ENCODE assay signal across 22 mouse cellular contexts in genomic region chr9:42883006-42883759, GRCm38 (mm10).
DNase-seq lines count a peak whose midpoint lies in the region; ATAC-seq and TF ChIP-seq lines count a peak whose summit lies in the region.
"Had no signal": no experiment of that assay in that cellular context is flagged by ENCODE, and none has a peak within 500 bp of the region (broad histone marks: within the 10 kb centered on the region; RNA-seq: fewer than 3 reads in every experiment).

No protein-coding gene starts in this region.

- peak; percentile 50 for DNase-seq in adrenal gland, postnatal 14 days
- no peak for DNase-seq in adrenal gland, adult 2 months
- DNase-seq in kidney, adult 8-10 months = no peak
- no peak for DNase-seq in MEL (ENCODE audit: low read depth, low spot score)
- DNase-seq: adrenal gland, adult 8-10 months; cerebellum, adult 11 months; cerebellum, adult 18-20 months; cerebellum, adult 8-10 months; cerebellum, adult 9-11 months; cerebellum, postnatal 14 days; cerebellum, postnatal 36 days; embryo, embryonic 11 days; forebrain, postnatal 0 days had no signal

- no peak for TF ChIP-seq RAD21 in MEL (IDR thresholded peaks at IDR 0.05; ENCODE audit: low read depth, low read length)

- no peak for TF ChIP-seq POLR2A in MEL (IDR thresholded peaks at IDR 0.05; ENCODE audit: control insufficient read depth in 1 of 2, insufficient read depth in 1 of 2, low read depth in 1 of 2, low read length in 2 of 2, poor library complexity in 1 of 2)

- H3K4me2 ChIP-seq in kidney, embryonic 14.5 days (replicated peaks; ENCODE audit: low read depth, low read length) = no peak overlapping the region
- no peak overlapping the region for H3K4me2 ChIP-seq in forebrain, embryonic 13.5 days
- H3K4me2 ChIP-seq: embryonic facial prominence, embryonic 13.5 days; embryonic facial prominence, embryonic 15.5 days; forebrain, embryonic 12.5 days; forebrain, embryonic 15.5 days had no signal

- no peak for TF ChIP-seq CTCF in MEL (IDR thresholded peaks at IDR 0.05 in 2 of 3, conservative IDR thresholded peaks at IDR 0.05 in 1 of 3; ENCODE audit: control insufficient read depth in 1 of 3, insufficient read depth in 1 of 3, low read depth in 2 of 3, low read length in 3 of 3, poor library complexity in 1 of 3, severe bottlenecking in 1 of 3)

- 71% methylated on average over 10 of the region's 10 CpGs for WGBS in kidney, embryonic 14.5 days
- 89% methylated on average over 10 of the region's 10 CpGs for WGBS in forebrain, embryonic 13.5 days

- no peaks in the 10 kb centered on the region; the same call in 1 of the 2 replicates for H3K27me3 ChIP-seq in kidney, embryonic 14.5 days (ENCODE audit: control insufficient read depth, insufficient read depth, low read length)
- no peaks in the 10 kb centered on the region; a peak in 1 of 4 replicates for H3K27me3 ChIP-seq in MEL (ENCODE audit: control insufficient read depth in 1 of 2, insufficient read depth in 2 of 2, low read length in 2 of 2)
- H3K27me3 ChIP-seq in forebrain, embryonic 13.5 days = peaks cover 8% of the 10 kb centered on the region; the same call in 1 of the 2 replicates
- H3K27me3 ChIP-seq: embryonic facial prominence, embryonic 15.5 days; forebrain, embryonic 15.5 days had no signal

- H3K4me3 ChIP-seq in kidney, embryonic 14.5 days (ENCODE audit: low read length) = no peak overlapping the region
- H3K4me3 ChIP-seq in MEL (ENCODE audit: control insufficient read depth in 1 of 2, insufficient read depth in 1 of 2, low read depth in 2 of 2, low read length in 2 of 2) = no peak overlapping the region
- no peak overlapping the region for H3K4me3 ChIP-seq in forebrain, embryonic 13.5 days
- H3K4me3 ChIP-seq: embryonic facial prominence, embryonic 13.5 days; embryonic facial prominence, embryonic 15.5 days; erythroblast, embryonic 14.5 days; forebrain, embryonic 10.5 days; forebrain, embryonic 12.5 days; forebrain, embryonic 15.5 days had no signal

- H3K27ac ChIP-seq in kidney, embryonic 14.5 days (ENCODE audit: low read depth, low read length) = no peak overlapping the region
- no peak overlapping the region for H3K27ac ChIP-seq in MEL (ENCODE audit: control insufficient read depth, low read depth, low read length)
- no peak overlapping the region for H3K27ac ChIP-seq in forebrain, embryonic 13.5 days
- H3K27ac ChIP-seq: embryonic facial prominence, embryonic 13.5 days; embryonic facial prominence, embryonic 15.5 days; forebrain, embryonic 10.5 days; forebrain, embryonic 12.5 days; forebrain, embryonic 15.5 days had no signal

- H3K36me3 ChIP-seq in kidney, embryonic 14.5 days (ENCODE audit: control insufficient read depth, insufficient read depth, low read length) = no peaks in the 10 kb centered on the region
- H3K36me3 ChIP-seq in MEL (ENCODE audit: control insufficient read depth in 1 of 2, insufficient read depth in 2 of 2, low read length in 2 of 2) = no peaks in the 10 kb centered on the region
- no peaks in the 10 kb centered on the region for H3K36me3 ChIP-seq in forebrain, embryonic 13.5 days (ENCODE audit: poor library complexity, severe bottlenecking)
- H3K36me3 ChIP-seq: embryonic facial prominence, embryonic 13.5 days; embryonic facial prominence, embryonic 15.5 days; forebrain, embryonic 10.5 days; forebrain, embryonic 12.5 days; forebrain, embryonic 15.5 days; G1E had no signal

- no peaks in the 10 kb centered on the region for H3K9me3 ChIP-seq in kidney, embryonic 14.5 days (ENCODE audit: control insufficient read depth, low read length)
- no peaks in the 10 kb centered on the region for H3K9me3 ChIP-seq in MEL (replicated peaks; ENCODE audit: insufficient read depth, low read length)
- H3K9me3 ChIP-seq in forebrain, embryonic 13.5 days (replicated peaks) = no peaks in the 10 kb centered on the region
- H3K9me3 ChIP-seq: embryonic facial prominence, embryonic 13.5 days; embryonic facial prominence, embryonic 15.5 days; forebrain, embryonic 10.5 days; forebrain, embryonic 12.5 days; forebrain, embryonic 15.5 days had no signal

- peaks cover 34% of the 10 kb centered on the region for H3K4me1 ChIP-seq in kidney, embryonic 14.5 days (ENCODE audit: control insufficient read depth, insufficient read depth, low read length)
- no peaks in the 10 kb centered on the region for H3K4me1 ChIP-seq in MEL (ENCODE audit: control insufficient read depth in 1 of 2, insufficient read depth in 2 of 2, low read length in 2 of 2)
- H3K4me1 ChIP-seq in forebrain, embryonic 13.5 days = peaks cover 39% of the 10 kb centered on the region

- no peak overlapping the region for H3K9ac ChIP-seq in kidney, embryonic 14.5 days (ENCODE audit: low read depth, low read length)
- H3K9ac ChIP-seq in MEL (ENCODE audit: control insufficient read depth, low read depth, low read length, poor library complexity, severe bottlenecking) = no peak overlapping the region
- no peak overlapping the region for H3K9ac ChIP-seq in forebrain, embryonic 13.5 days
- H3K9ac ChIP-seq: embryonic facial prominence, embryonic 13.5 days; embryonic facial prominence, embryonic 15.5 days; forebrain, embryonic 12.5 days; forebrain, embryonic 15.5 days; forebrain, postnatal 0 days had no signal

- TF ChIP-seq EP300 in MEL (IDR thresholded peaks at IDR 0.05; ENCODE audit: low read depth in 1 of 2, low read length in 2 of 2) = no peak

- ATAC-seq in kidney, embryonic 14.5 days (ENCODE audit: low FRiP score, low TSS enrichment) = 0 out of 2 replicates have a peak, but pooled peaks have one; percentile 41
- ATAC-seq in forebrain, embryonic 13.5 days = no peak
- ATAC-seq: forebrain, embryonic 15.5 days; forebrain, postnatal 0 days had no signal

- no peaks in the 10 kb centered on the region for H3K79me2 ChIP-seq in MEL (ENCODE audit: control insufficient read depth, insufficient read depth, low read length, poor library complexity)

TF ChIP-seq in MEL, 35 proteins besides CTCF, POLR2A, EP300 and RAD21:
- TF ChIP-seq ZKSCAN1 (IDR thresholded peaks at IDR 0.05; ENCODE audit: low read depth, low read length) (peak; percentile 77; the same call in 1 of the 2 replicates), POLR2AphosphoS5 (IDR thresholded peaks at IDR 0.05; ENCODE audit: borderline replicate concordance, low read depth, low read length) (no peak), ZC3H11A (IDR thresholded peaks at IDR 0.05; ENCODE audit: low read depth, low read length) (no peak), MYC (IDR thresholded peaks at IDR 0.05; ENCODE audit: low read depth, low read length) (no peak)
